Mouse (Mus musculus) bone marrow, adult 2 months (tissue): ENCODE measurements around the gene Ppp3ca.

Source experiments
- CTCF ChIP-seq: fragments of 200-500 bp; IDR thresholded peaks from 2 replicates; pipeline ENCODE4 v1.5.1; 2011; ENCODE audit warnings: low read length, control low read depth; ENCODE audit not compliant: control insufficient read depth, insufficient read depth
- POLR2A ChIP-seq: fragments of 200-500 bp; IDR thresholded peaks from 2 replicates; pipeline ENCODE4 v1.6.1; 2011; ENCODE audit warnings: low read depth, mild to moderate bottlenecking, control low read depth, low read length, borderline replicate concordance; ENCODE audit not compliant: control insufficient read depth

GRCm38 (mm10) chr3:136951792-136952191, 281.9 kb downstream of the Ppp3ca start:
- TF ChIP-seq CTCF (no peak), POLR2A (no peak)
